Mouse (Mus musculus) hindbrain, embryonic 12.5 days (tissue): ENCODE results near the gene Prune2. TPM values are rescaled to one million over a fixed set of nuclear protein-coding genes. Genes with fewer than 3 reads are reported as not detected.

ENCODE experiments used
- ATAC-seq: fragments of 200-750 bp; cut with Nextera tagmentation; 2 replicates; pipeline ENCODE4 v1.8.0; 2017; ENCODE audit warnings: moderate TSS enrichment; ENCODE audit not compliant: low FRiP score
- H3K27ac ChIP-seq: fragments of 300-500 bp; sonication (generic); 2 replicates; pipeline ENCODE4 v1.5.1; 2016; ENCODE audit warnings: mild to moderate bottlenecking
- H3K27me3 ChIP-seq: fragments of 300-500 bp; sonication (generic); 2 replicates; pipeline ENCODE4 v1.6.1; 2016; ENCODE audit warnings: mild to moderate bottlenecking
- H3K36me3 ChIP-seq: fragments of 300-500 bp; sonication (generic); 2 replicates; pipeline ENCODE4 v1.6.1; 2016; ENCODE audit warnings: mild to moderate bottlenecking
- H3K4me1 ChIP-seq: fragments of 300-500 bp; sonication (generic); 2 replicates; pipeline ENCODE4 v1.6.1; 2016
- H3K4me2 ChIP-seq: fragments of 300-500 bp; sonication (generic); replicated peaks from 2 replicates; pipeline ENCODE4 v1.6.1; 2016; ENCODE audit warnings: mild to moderate bottlenecking
- H3K4me3 ChIP-seq: fragments of 300-500 bp; sonication (generic); 2 replicates; pipeline ENCODE4 v1.5.1; 2016; ENCODE audit warnings: mild to moderate bottlenecking
- H3K9ac ChIP-seq: fragments of 300-500 bp; sonication (generic); 2 replicates; pipeline ENCODE4 v1.6.1; 2016; ENCODE audit warnings: mild to moderate bottlenecking, moderate library complexity
- H3K9me3 ChIP-seq: fragments of 300-500 bp; sonication (generic); replicated peaks from 2 replicates; pipeline ENCODE4 v1.6.1; 2016; ENCODE audit warnings: mild to moderate bottlenecking
- WGBS: fragments of 180-500 bp; shearing (Covaris S2); methylation state at CpG from one replicate; pipeline ENCODE4 v1.1.7; 2016; 5-methylcytosine and 5-hydroxymethylcytosine counted together
- polyA plus RNA-seq: library from polyadenylated mRNA; unstranded; fragments of >200 nt; fragmentation: Nextera tagmentation; extraction: Ambion mirVana; gene quantifications from 2 replicates; pipeline ENCODE4 v1.2.1, GENCODE M21; 2016

The Prune2 gene
- polyA plus RNA-seq, 1 experiment from 2014 or later = 3.3 TPM

GRCm38 (mm10) chr19:17226096-17226495, 270.2 kb downstream of the Prune2 start:
- ATAC-seq = no peak
- Histone ChIP-seq H3K27ac (no peak overlapping the region), H3K9ac (no peak overlapping the region), H3K4me2 (no peak overlapping the region), H3K4me1 (no peaks in the 10 kb centered on the region), H3K36me3 (no peaks in the 10 kb centered on the region), H3K27me3 (no peaks in the 10 kb centered on the region), H3K9me3 (no peaks in the 10 kb centered on the region), H3K4me3 (no peak overlapping the region)
- 84% methylated on average over 8 of the region's 8 CpGs for WGBS

GRCm38 (mm10) chr19:17230013-17230412, 274.1 kb downstream of the Prune2 start:
- no peak for ATAC-seq
- WGBS = 97% methylated on average over 1 of the region's 1 CpGs
- no peaks in the 10 kb centered on the region for H3K36me3 ChIP-seq

GRCm38 (mm10) chr19:17238471-17238870, 282.6 kb downstream of the Prune2 start:
- H3K27ac ChIP-seq = no peak overlapping the region
- no peak overlapping the region for H3K9ac ChIP-seq
- WGBS = 89% methylated on average over 3 of the region's 3 CpGs
- no peaks in the 10 kb centered on the region for H3K36me3 ChIP-seq
- H3K4me3 ChIP-seq = no peak overlapping the region
- no peaks in the 10 kb centered on the region for H3K27me3 ChIP-seq
- H3K4me2 ChIP-seq = no peak overlapping the region
- no peaks in the 10 kb centered on the region for H3K9me3 ChIP-seq
- ATAC-seq = no peak
- H3K4me1 ChIP-seq = no peaks in the 10 kb centered on the region

More at GRCm38 (mm10) chr19:17230013-17230412, 274.1 kb downstream of the Prune2 start:
- H3K9me3 ChIP-seq = no peaks in the 10 kb centered on the region
- H3K27me3 ChIP-seq = no peaks in the 10 kb centered on the region
- H3K27ac ChIP-seq = no peak overlapping the region
- H3K4me1 ChIP-seq = no peaks in the 10 kb centered on the region
- no peak overlapping the region for H3K4me3 ChIP-seq
- H3K9ac ChIP-seq = no peak overlapping the region
- H3K4me2 ChIP-seq = no peak overlapping the region

GRCm38 (mm10) chr19:17240170-17241077, 284.5 kb downstream of the Prune2 start:
- WGBS = 89% methylated on average over 7 of the region's 7 CpGs
- Histone ChIP-seq H3K9ac (no peak overlapping the region), H3K4me3 (no peak overlapping the region), H3K27me3 (no peaks in the 10 kb centered on the region), H3K4me2 (no peak overlapping the region), H3K4me1 (no peaks in the 10 kb centered on the region), H3K9me3 (no peaks in the 10 kb centered on the region), H3K36me3 (no peaks in the 10 kb centered on the region), H3K27ac (no peak overlapping the region)
- no peak for ATAC-seq

- no peak for ATAC-seq
- no peaks in the 10 kb centered on the region for H3K27me3 ChIP-seq
- WGBS = 90% methylated on average over 1 of the region's 1 CpGs
- no peak overlapping the region for H3K27ac ChIP-seq
- no peaks in the 10 kb centered on the region for H3K36me3 ChIP-seq
- H3K4me3 ChIP-seq = no peak overlapping the region
- no peaks in the 10 kb centered on the region for H3K4me1 ChIP-seq
- no peak overlapping the region for H3K9ac ChIP-seq
- no peak overlapping the region for H3K4me2 ChIP-seq
- no peaks in the 10 kb centered on the region for H3K9me3 ChIP-seq
Measured at GRCm38 (mm10) chr19:17241206-17241605, 285.3 kb downstream of the Prune2 start.

GRCm38 (mm10) chr19:17242962-17243361, 287.0 kb downstream of the Prune2 start:
- 76% methylated on average over 5 of the region's 5 CpGs for WGBS
- H3K4me1 ChIP-seq = no peaks in the 10 kb centered on the region
- no peak overlapping the region for H3K9ac ChIP-seq
- H3K36me3 ChIP-seq = no peaks in the 10 kb centered on the region
- no peak for ATAC-seq
- no peak overlapping the region for H3K27ac ChIP-seq
- no peaks in the 10 kb centered on the region for H3K9me3 ChIP-seq
- H3K27me3 ChIP-seq = no peaks in the 10 kb centered on the region
- no peak overlapping the region for H3K4me3 ChIP-seq
- H3K4me2 ChIP-seq = no peak overlapping the region

GRCm38 (mm10) chr19:17244544-17244943, 288.6 kb downstream of the Prune2 start:
- ATAC-seq = no peak
- H3K4me1 ChIP-seq = no peaks in the 10 kb centered on the region
- H3K27me3 ChIP-seq = no peaks in the 10 kb centered on the region
- no peak overlapping the region for H3K9ac ChIP-seq
- H3K4me3 ChIP-seq = no peak overlapping the region
- H3K36me3 ChIP-seq = no peaks in the 10 kb centered on the region
- H3K9me3 ChIP-seq = no peaks in the 10 kb centered on the region
- 77% methylated on average over 7 of the region's 7 CpGs for WGBS
- no peak overlapping the region for H3K4me2 ChIP-seq
- H3K27ac ChIP-seq = no peak overlapping the region

GRCm38 (mm10) chr19:17247352-17247925, 291.5 kb downstream of the Prune2 start:
- Histone ChIP-seq H3K4me3 (no peak overlapping the region), H3K4me2 (no peak overlapping the region), H3K9me3 (no peaks in the 10 kb centered on the region), H3K4me1 (no peaks in the 10 kb centered on the region), H3K36me3 (no peaks in the 10 kb centered on the region), H3K9ac (no peak overlapping the region), H3K27me3 (no peaks in the 10 kb centered on the region), H3K27ac (no peak overlapping the region)
- WGBS = 88% methylated on average over 8 of the region's 8 CpGs
- no peak for ATAC-seq

GRCm38 (mm10) chr19:17249691-17250090, 293.8 kb downstream of the Prune2 start:
- Histone ChIP-seq H3K9me3 (no peaks in the 10 kb centered on the region), H3K36me3 (no peaks in the 10 kb centered on the region), H3K4me3 (no peak overlapping the region), H3K4me1 (no peaks in the 10 kb centered on the region), H3K9ac (no peak overlapping the region), H3K27me3 (no peaks in the 10 kb centered on the region), H3K27ac (no peak overlapping the region), H3K4me2 (no peak overlapping the region)
- no peak for ATAC-seq
- 77% methylated on average over 9 of the region's 9 CpGs for WGBS

- WGBS = 83% methylated on average over 7 of the region's 7 CpGs
- no peak for ATAC-seq
- no peak overlapping the region for H3K4me3 ChIP-seq
Measured at GRCm38 (mm10) chr19:17250801-17251200, 294.9 kb downstream of the Prune2 start.

GRCm38 (mm10) chr19:17251453-17251852, 295.5 kb downstream of the Prune2 start:
- WGBS = 87% methylated on average over 8 of the region's 8 CpGs
- H3K9ac ChIP-seq = no peak overlapping the region

More at GRCm38 (mm10) chr19:17250801-17251200, 294.9 kb downstream of the Prune2 start:
- Histone ChIP-seq H3K4me2 (no peak overlapping the region), H3K4me1 (0 out of 2 replicates have a peak, but pooled peaks cover 3% of the 10 kb centered on the region), H3K27me3 (no peaks in the 10 kb centered on the region), H3K36me3 (no peaks in the 10 kb centered on the region), H3K9me3 (no peaks in the 10 kb centered on the region), H3K9ac (no peak overlapping the region), H3K27ac (no peak overlapping the region)

GRCm38 (mm10) chr19:17252845-17253244, 296.9 kb downstream of the Prune2 start:
- H3K9me3 ChIP-seq = no peaks in the 10 kb centered on the region
- no peak overlapping the region for H3K4me3 ChIP-seq
- no peaks in the 10 kb centered on the region for H3K36me3 ChIP-seq
- H3K9ac ChIP-seq = no peak overlapping the region
- WGBS = 54% methylated on average over 3 of the region's 3 CpGs
- H3K4me2 ChIP-seq = no peak overlapping the region
- 0 out of 2 replicates have a peak, but pooled peaks cover 3% of the 10 kb centered on the region for H3K4me1 ChIP-seq
- ATAC-seq = no peak
- H3K27ac ChIP-seq = no peak overlapping the region
- no peaks in the 10 kb centered on the region for H3K27me3 ChIP-seq

More at GRCm38 (mm10) chr19:17251453-17251852, 295.5 kb downstream of the Prune2 start:
- Histone ChIP-seq H3K4me2 (no peak overlapping the region), H3K36me3 (no peaks in the 10 kb centered on the region), H3K9me3 (no peaks in the 10 kb centered on the region), H3K4me1 (0 out of 2 replicates have a peak, but pooled peaks cover 3% of the 10 kb centered on the region), H3K27ac (no peak overlapping the region), H3K27me3 (no peaks in the 10 kb centered on the region), H3K4me3 (no peak overlapping the region)
- no peak for ATAC-seq
